Mouse (Mus musculus) lung, embryonic 14.5 days (tissue): ENCODE results near the gene Myrfl. TPM values are rescaled to one million over a fixed set of nuclear protein-coding genes. Genes with fewer than 3 reads are reported as not detected.

Experiments used
- ATAC-seq: fragments of 200-750 bp; cut with Nextera tagmentation; 2 replicates; pipeline ENCODE4 v1.8.0; 2017; ENCODE audit warnings: mild to moderate bottlenecking, moderate TSS enrichment, moderate library complexity; ENCODE audit not compliant: insufficient read depth
- DNase-seq: peaks from one replicate; pipeline ENCODE4 v3.0.0-alpha.2; 2015
- H3K27ac ChIP-seq: fragments of 300-500 bp; sonication (generic); 2 replicates; pipeline ENCODE4 v1.5.1; 2014; ENCODE audit warnings: low read depth, mild to moderate bottlenecking, moderate library complexity
- H3K27me3 ChIP-seq: fragments of 300-500 bp; sonication (generic); 2 replicates; pipeline ENCODE4 v1.6.1; 2014; ENCODE audit warnings: low read length, control low read depth; ENCODE audit not compliant: insufficient read depth
- H3K36me3 ChIP-seq: fragments of 300-500 bp; sonication (generic); 2 replicates; pipeline ENCODE4 v1.6.1; 2014; ENCODE audit warnings: control low read depth; ENCODE audit not compliant: insufficient read depth
- H3K4me1 ChIP-seq: fragments of 300-500 bp; sonication (generic); 2 replicates; pipeline ENCODE4 v1.6.1; 2014; ENCODE audit warnings: antibody characterized with exemption, control low read depth; ENCODE audit not compliant: insufficient read depth
- H3K4me2 ChIP-seq: fragments of 300-500 bp; sonication (generic); 2 replicates; pipeline ENCODE4 v1.6.1; 2014; ENCODE audit warnings: mild to moderate bottlenecking
- H3K4me3 ChIP-seq: fragments of 300-500 bp; sonication (generic); 2 replicates; pipeline ENCODE4 v1.5.1; 2014; ENCODE audit warnings: low read depth, low read length
- H3K9ac ChIP-seq: fragments of 300-500 bp; sonication (generic); 2 replicates; pipeline ENCODE4 v1.6.1; 2014
- H3K9me3 ChIP-seq: fragments of 300-500 bp; sonication (generic); 2 replicates; pipeline ENCODE4 v1.6.1; 2016; ENCODE audit warnings: low read depth, low read length, control low read depth
- CTCF ChIP-seq: IDR thresholded peaks from 2 replicates; pipeline ENCODE4 v1.5.1; 2016; ENCODE audit warnings: antibody characterized with exemption, low read depth
- WGBS: fragments of 180-500 bp; shearing (Covaris S2); extraction: QIAGEN DNeasy Blood & Tissue Kit; methylation state at CpG from one replicate; pipeline ENCODE4 v1.1.7; 2014; 5-methylcytosine and 5-hydroxymethylcytosine counted together
- polyA plus RNA-seq: library from polyadenylated mRNA; unstranded; fragments of >200 nt; fragmentation: Nextera tagmentation; extraction: Ambion mirVana; gene quantifications from 2 replicates; pipeline ENCODE4 v1.2.1, GENCODE M21; 2014

The Myrfl gene
- polyA plus RNA-seq, 1 experiment from 2014 or later, result not detected

- ATAC-seq, result no peak
These were observed 122.6 kb downstream of the Myrfl start for GRCm38 (mm10) chr10:116773846-116774750.

GRCm38 (mm10) chr10:116771215-116771935, 125.3 kb downstream of the Myrfl start:
- no peak overlapping the region for H3K9ac ChIP-seq
- no peak for TF ChIP-seq CTCF
- ATAC-seq (0 out of 2 replicates have a peak, but pooled peaks have one; percentile 38), DNase-seq (peak; percentile 90)
- peaks cover 7% of the 10 kb centered on the region for H3K4me1 ChIP-seq
- H3K9me3 ChIP-seq, result no peaks in the 10 kb centered on the region
- H3K4me3 ChIP-seq, result no peak overlapping the region
- no peak overlapping the region for H3K27ac ChIP-seq
- peak overlapping the region; percentile 29 for H3K4me2 ChIP-seq
- 48% methylated on average over 21 of the region's 21 CpGs for WGBS
- no peaks in the 10 kb centered on the region for H3K27me3 ChIP-seq
- H3K36me3 ChIP-seq, result no peaks in the 10 kb centered on the region

More at GRCm38 (mm10) chr10:116773846-116774750, 122.6 kb downstream of the Myrfl start:
- no peaks in the 10 kb centered on the region for H3K27me3 ChIP-seq
- TF ChIP-seq CTCF, result no peak
- DNase-seq, result no peak
- WGBS, result 63% methylated on average over 15 of the region's 15 CpGs
- no peaks in the 10 kb centered on the region; the same call in 1 of the 2 replicates for H3K4me1 ChIP-seq
- no peak overlapping the region for H3K4me3 ChIP-seq
- H3K9ac ChIP-seq, result no peak overlapping the region
- no peak overlapping the region for H3K4me2 ChIP-seq
- no peaks in the 10 kb centered on the region for H3K36me3 ChIP-seq
- no peaks in the 10 kb centered on the region for H3K9me3 ChIP-seq
- H3K27ac ChIP-seq, result no peak overlapping the region

- Histone ChIP-seq H3K4me3 (no peak overlapping the region), H3K9ac (no peak overlapping the region), H3K27me3 (no peaks in the 10 kb centered on the region), H3K36me3 (no peaks in the 10 kb centered on the region), H3K27ac (no peak overlapping the region), H3K4me2 (peak overlapping the region; percentile 35; the same call in 1 of the 2 replicates), H3K9me3 (no peaks in the 10 kb centered on the region), H3K4me1 (peaks cover 7% of the 10 kb centered on the region)
- peak; percentile 67; the same call in 1 of the 2 replicates for ATAC-seq
- peak; percentile 89 for DNase-seq
- no peak for TF ChIP-seq CTCF
- WGBS, result 24% methylated on average over 13 of the region's 13 CpGs
These were observed 128.1 kb downstream of the Myrfl start for GRCm38 (mm10) chr10:116768642-116769041.

- H3K9ac ChIP-seq, result no peak overlapping the region
- H3K4me1 ChIP-seq, result peaks cover 7% of the 10 kb centered on the region
- no peaks in the 10 kb centered on the region for H3K9me3 ChIP-seq
- TF ChIP-seq CTCF, result no peak
- no peak overlapping the region for H3K27ac ChIP-seq
- no peak overlapping the region for H3K4me2 ChIP-seq
- ATAC-seq, result no peak
- no peak for DNase-seq
- 79% methylated on average over 6 of the region's 6 CpGs for WGBS
- H3K27me3 ChIP-seq, result no peaks in the 10 kb centered on the region
- no peak overlapping the region for H3K4me3 ChIP-seq
- no peaks in the 10 kb centered on the region for H3K36me3 ChIP-seq
These were observed 130.2 kb downstream of the Myrfl start for GRCm38 (mm10) chr10:116766525-116766924.

- no peak overlapping the region for H3K4me2 ChIP-seq
- no peak overlapping the region for H3K9ac ChIP-seq
- H3K27ac ChIP-seq, result no peak overlapping the region
- no peak for TF ChIP-seq CTCF
- WGBS, result 44% methylated on average over 4 of the region's 4 CpGs
- DNase-seq, result no peak
- H3K9me3 ChIP-seq, result no peaks in the 10 kb centered on the region
- no peaks in the 10 kb centered on the region for H3K4me1 ChIP-seq
- ATAC-seq, result no peak; the same call in 1 of the 2 replicates
- H3K4me3 ChIP-seq, result no peak overlapping the region
- H3K36me3 ChIP-seq, result no peaks in the 10 kb centered on the region
- H3K27me3 ChIP-seq, result no peaks in the 10 kb centered on the region
These were observed 135.1 kb downstream of the Myrfl start for GRCm38 (mm10) chr10:116761476-116762068.

GRCm38 (mm10) chr10:116760561-116760960, 136.2 kb downstream of the Myrfl start:
- Histone ChIP-seq H3K4me2 (no peak overlapping the region), H3K27ac (no peak overlapping the region)
- WGBS, result 84% methylated on average over 14 of the region's 14 CpGs

More at GRCm38 (mm10) chr10:116760561-116760960, 136.2 kb downstream of the Myrfl start:
- no peak for ATAC-seq
- no peak for DNase-seq
- no peaks in the 10 kb centered on the region for H3K27me3 ChIP-seq
- no peaks in the 10 kb centered on the region for H3K9me3 ChIP-seq
- H3K9ac ChIP-seq, result no peak overlapping the region
- TF ChIP-seq CTCF, result no peak
- H3K4me1 ChIP-seq, result no peaks in the 10 kb centered on the region
- no peak overlapping the region for H3K4me3 ChIP-seq
- no peaks in the 10 kb centered on the region for H3K36me3 ChIP-seq
